Mouse (Mus musculus) telencephalon, adult 2 months (tissue): ENCODE measurements around the gene Ms4a2.

Experiments used
- DNase-seq: peaks from one replicate; pipeline ENCODE4 v3.0.0-alpha.2; 2011; ENCODE audit warnings: low read depth, low spot score

Gene Ms4a2

DNA sequence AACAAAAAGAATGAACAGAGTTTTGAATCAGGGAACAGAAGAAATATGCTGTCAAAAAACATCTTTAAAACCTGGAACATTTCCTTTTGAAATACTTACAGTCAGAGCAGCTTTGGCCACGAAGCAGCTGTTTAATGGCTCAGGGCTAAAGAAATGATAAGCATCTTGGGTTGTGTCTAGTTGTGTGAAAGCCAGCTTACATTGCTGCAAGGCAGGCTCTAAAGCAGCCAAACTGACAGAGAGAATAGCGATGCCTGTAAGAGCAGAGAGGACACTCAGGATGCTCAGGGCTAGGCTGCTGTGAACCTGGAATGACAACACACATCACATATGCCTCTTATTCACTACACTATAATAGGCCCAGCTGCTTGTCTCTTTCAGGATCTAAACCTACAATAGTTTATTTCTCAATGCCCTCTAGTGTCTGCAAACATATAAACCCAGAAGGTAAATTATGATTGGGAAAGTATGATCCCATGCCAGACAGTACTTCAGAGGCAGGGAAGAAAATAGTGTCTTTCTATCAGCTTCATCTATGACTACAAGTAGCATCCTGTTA lies 33.5 kb downstream of the Ms4a2 start:
- DNase-seq, result no peak

DNA sequence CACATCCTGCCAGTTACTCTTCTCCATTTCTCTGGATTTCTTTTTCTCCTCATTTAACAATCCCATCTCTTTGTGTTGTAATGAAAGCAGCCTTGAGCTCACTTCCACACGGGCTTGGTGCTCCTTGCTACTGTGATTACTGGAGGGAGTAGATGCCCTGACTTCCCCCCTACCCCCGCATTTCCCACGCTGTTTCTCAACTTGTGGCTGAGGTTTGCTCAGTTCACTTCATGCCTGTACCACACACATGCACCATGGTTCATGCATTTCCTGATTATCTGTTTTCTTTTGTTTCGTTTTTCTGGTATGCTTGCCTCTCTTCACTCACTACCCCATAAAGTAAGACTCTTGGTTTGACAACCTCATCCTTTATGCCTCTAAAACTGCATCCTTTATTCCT lies 34.3 kb downstream of the Ms4a2 start:
- DNase-seq, result no peak

DNA sequence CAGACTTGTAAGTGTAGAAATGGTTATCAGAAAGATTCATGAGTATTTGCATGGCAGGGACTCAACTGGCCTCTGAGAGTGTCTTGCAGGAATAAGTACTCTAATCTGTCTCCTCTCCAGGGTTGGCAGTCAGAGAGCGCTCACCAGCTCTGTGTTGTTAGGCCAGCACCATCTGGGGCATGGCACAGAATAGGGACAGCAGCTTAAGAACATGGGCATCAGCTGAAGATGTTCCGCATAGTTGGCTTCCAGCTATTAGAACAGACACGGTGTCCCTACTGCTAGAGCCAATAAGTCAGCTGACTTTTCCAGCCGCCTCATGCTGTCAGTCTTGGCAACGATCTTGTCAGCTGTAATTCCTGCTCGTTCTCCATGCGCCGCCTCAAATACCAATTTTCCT lies 48.6 kb downstream of the Ms4a2 start:
- DNase-seq, result no peak
